Mouse (Mus musculus) cerebellum, adult 2 months (tissue): ENCODE measurements at regions not wholly inside any gene's neighbourhood (a gene's known extent, or its start where the extent isn't known, plus 50 kb on each side); places are given as distances from the start of the nearest gene placed in this dataset.

ENCODE experiments used
- DNase-seq, 2 experiments: peaks; one replicate each; pipeline ENCODE4 v3.0.0; 2021
- H3K27ac ChIP-seq: fragments of 200-500 bp; 2 replicates; pipeline ENCODE4 v1.5.1; 2012; ENCODE audit warnings: low read length, control low read depth, inconsistent platforms; ENCODE audit not compliant: insufficient read depth
- H3K27me3 ChIP-seq: fragments of 200-500 bp; 2 replicates; pipeline ENCODE4 v1.6.1; 2012; ENCODE audit warnings: inconsistent platforms, mild to moderate bottlenecking, low read length, moderate library complexity; ENCODE audit not compliant: control insufficient read depth, insufficient read depth
- H3K4me1 ChIP-seq: fragments of 200-500 bp; 2 replicates; pipeline ENCODE4 v1.6.1; 2011; ENCODE audit warnings: low read length; ENCODE audit not compliant: control insufficient read depth, insufficient read depth
- H3K4me3 ChIP-seq: fragments of 200-500 bp; replicated peaks from 2 replicates; pipeline ENCODE3; 2011; ENCODE audit warnings: mild to moderate bottlenecking, low read depth, low read length, control low read depth; ENCODE audit not compliant: insufficient read depth
- CTCF ChIP-seq: fragments of 200-500 bp; IDR thresholded peaks from 2 replicates; pipeline ENCODE4 v1.5.1; 2011; ENCODE audit warnings: low read depth, mild to moderate bottlenecking, control low read depth, low read length, moderate library complexity, borderline replicate concordance; ENCODE audit not compliant: insufficient read depth
- POLR2A ChIP-seq: fragments of 200-500 bp; IDR thresholded peaks from 2 replicates; pipeline ENCODE4 v1.6.1; 2011; ENCODE audit warnings: low read length, control low read depth, borderline replicate concordance; ENCODE audit not compliant: insufficient read depth
- WGBS: fragments of 180-500 bp; shearing (Covaris S2); methylation state at CpG from one replicate; pipeline ENCODE4 v1.1.7; 2018; 5-methylcytosine and 5-hydroxymethylcytosine counted together

GRCm38 (mm10) chr16:44674198-44674597, 49.9 kb upstream of the Nepro start:
- Histone ChIP-seq H3K4me1 (no peaks in the 10 kb centered on the region), H3K4me3 (no peak overlapping the region), H3K27me3 (no peaks in the 10 kb centered on the region), H3K27ac (no peak overlapping the region)
- TF ChIP-seq CTCF (no peak), POLR2A (no peak)
- 97% methylated on average over 3 of the region's 3 CpGs for WGBS
- DNase-seq = no peak

GRCm38 (mm10) chr16:44672422-44672819, 51.7 kb upstream of the Nepro start:
- TF ChIP-seq POLR2A (no peak), CTCF (no peak)
- no peak for DNase-seq
- Histone ChIP-seq H3K4me1 (no peaks in the 10 kb centered on the region; the same call in 1 of the 2 replicates), H3K27ac (no peak overlapping the region), H3K27me3 (no peaks in the 10 kb centered on the region), H3K4me3 (no peak overlapping the region)
- WGBS = 52% methylated on average over 14 of the region's 14 CpGs

GRCm38 (mm10) chr16:44671551-44672421, 52.3 kb upstream of the Nepro start:
- H3K27me3 ChIP-seq = no peaks in the 10 kb centered on the region
- no peak overlapping the region for H3K4me3 ChIP-seq
- H3K4me1 ChIP-seq = peaks cover 3% of the 10 kb centered on the region; the same call in 1 of the 2 replicates
- 56% methylated on average over 22 of the region's 22 CpGs for WGBS
- H3K27ac ChIP-seq = no peak overlapping the region
- TF ChIP-seq POLR2A = no peak
- TF ChIP-seq CTCF = no peak
- DNase-seq = no peak

- Histone ChIP-seq H3K27ac (no peak overlapping the region), H3K4me1 (peaks cover 3% of the 10 kb centered on the region; the same call in 1 of the 2 replicates), H3K4me3 (no peak overlapping the region), H3K27me3 (no peaks in the 10 kb centered on the region)
- TF ChIP-seq CTCF = no peak
- no peak for TF ChIP-seq POLR2A
- WGBS = 94% methylated on average over 6 of the region's 6 CpGs
- no peak for DNase-seq
These were observed 56.0 kb upstream of the Nepro start for GRCm38 (mm10) chr16:44668061-44668460.

- Histone ChIP-seq H3K4me3 (no peak overlapping the region), H3K27me3 (no peaks in the 10 kb centered on the region), H3K27ac (no peak overlapping the region), H3K4me1 (peaks cover 3% of the 10 kb centered on the region; the same call in 1 of the 2 replicates)
- TF ChIP-seq CTCF (no peak), POLR2A (no peak)
- peak in 1 of 2 experiments; percentile 26 for DNase-seq
- WGBS = 18% methylated on average over 6 of the region's 6 CpGs
These were observed 57.0 kb upstream of the Nepro start for GRCm38 (mm10) chr16:44667118-44667517.

- peaks cover 3% of the 10 kb centered on the region; the same call in 1 of the 2 replicates for H3K4me1 ChIP-seq
- WGBS = 68% methylated on average over 7 of the region's 7 CpGs
- H3K27me3 ChIP-seq = no peaks in the 10 kb centered on the region
- no peak overlapping the region for H3K4me3 ChIP-seq
- no peak overlapping the region for H3K27ac ChIP-seq
- DNase-seq = no peak
- TF ChIP-seq POLR2A (no peak), CTCF (no peak)
These were observed 57.6 kb upstream of the Nepro start for GRCm38 (mm10) chr16:44666431-44666997.

- Histone ChIP-seq H3K4me1 (peaks cover 3% of the 10 kb centered on the region; the same call in 1 of the 2 replicates), H3K27ac (no peak overlapping the region), H3K4me3 (no peak overlapping the region), H3K27me3 (no peaks in the 10 kb centered on the region)
- TF ChIP-seq CTCF = no peak
- no peak for TF ChIP-seq POLR2A
- DNase-seq = no peak
- WGBS = 49% methylated on average over 9 of the region's 9 CpGs
These were observed 58.6 kb upstream of the Nepro start for GRCm38 (mm10) chr16:44665491-44665931.
